Mouse (Mus musculus): Measurements from ENCODE around the gene Col24a1. TPM values are rescaled to one million over a fixed set of nuclear protein-coding genes. Genes with fewer than 3 reads are reported as not detected.
A peak's percentile ranks its signal among the peaks of the same experiment; 100 is the strongest.

Gene Col24a1
- total and polyA plus RNA-seq, 2 experiments, result 0.05 to 0.28 TPM

DNA sequence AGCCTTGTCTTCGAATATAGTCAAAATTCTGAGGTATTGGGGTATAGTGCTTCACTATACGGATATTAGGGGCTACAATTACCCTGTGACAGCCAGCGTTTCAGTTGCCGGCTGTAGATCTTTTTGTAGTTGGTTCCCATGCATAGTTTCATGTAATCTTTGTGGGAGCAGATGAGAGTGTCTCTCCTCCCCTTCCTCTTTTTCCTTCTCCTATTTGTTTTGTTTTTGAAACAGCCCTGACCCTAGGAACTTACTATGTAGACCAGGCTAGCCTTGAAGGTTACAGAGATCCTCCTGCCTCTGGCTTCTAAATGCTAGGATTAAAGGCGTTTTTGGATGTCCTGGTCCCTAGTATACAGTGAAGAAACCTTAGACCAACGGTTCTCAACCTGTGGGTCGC is 283.1 kb downstream of the Col24a1 start:
- WGBS, result 76% methylated on average over 7 of the region's 7 CpGs

DNA sequence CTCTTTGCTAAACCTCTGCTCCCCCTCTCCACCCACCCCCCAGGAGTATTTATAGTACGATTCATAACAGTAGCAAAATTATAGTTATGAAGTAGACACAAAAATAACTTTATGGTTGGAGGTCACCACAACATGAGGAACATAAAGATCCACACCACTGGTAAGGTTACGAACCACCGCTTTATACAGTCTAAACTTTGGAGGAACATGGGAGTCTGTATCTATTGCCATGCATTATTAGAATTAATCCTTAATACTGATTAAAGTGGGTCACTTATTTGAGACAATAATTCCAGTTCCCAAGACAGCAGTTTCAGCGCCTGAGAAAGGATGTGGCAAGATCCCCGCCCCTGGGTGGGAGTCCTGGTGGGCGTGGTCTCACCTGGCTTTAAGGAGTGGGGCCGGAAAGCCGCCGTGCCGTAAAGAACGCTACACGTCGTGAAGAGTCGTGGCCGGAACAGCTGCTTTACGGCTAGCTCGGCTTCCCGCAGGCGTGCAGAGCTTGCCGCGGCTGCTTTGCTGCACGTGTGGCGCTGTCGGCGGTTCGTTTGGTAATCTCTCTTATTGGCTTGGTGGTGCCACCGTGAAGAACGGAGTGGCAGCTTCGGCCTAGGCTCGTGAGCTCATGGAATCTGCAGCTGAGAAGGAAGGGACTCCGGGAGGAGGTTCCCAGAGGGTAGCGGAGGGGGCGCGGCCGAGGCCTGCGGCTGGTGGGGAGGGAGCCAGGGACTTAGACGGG is 283.6 kb downstream of the Col24a1 start, which contains the start of gene Znhit6:
Gene Znhit6 (plus strand): TSS at position 463 of the 739 bp plus-strand sequence.
- Histone ChIP-seq H3K9ac (ENCODE audit: low read depth, low read length) (peak within 1 kb of the TSS; percentile 68), H3K4me3 (ENCODE audit: insufficient read depth, low read depth, low read length) (peak within 1 kb of the TSS; percentile 81), H3K27ac (replicated peaks; ENCODE audit: insufficient read depth, low read depth, low read length) (no peak within 1 kb of the TSS), H3K4me1 (ENCODE audit: control insufficient read depth, insufficient read depth, low read length) (peaks cover 4% of the 10 kb centered on the region), H3K79me2 (ENCODE audit: control insufficient read depth, insufficient read depth, low read length) (0 out of 2 replicates have a peak, but pooled peaks cover 3% of the 10 kb centered on the region), H3K27me3 (ENCODE audit: control insufficient read depth, insufficient read depth, low read length) (no peaks in the 10 kb centered on the region), H3K36me3 (ENCODE audit: control insufficient read depth, insufficient read depth, low read length) (peaks cover 11% of the 10 kb centered on the region)
- DNase-seq (ENCODE audit: extremely low read depth, low read depth, low spot score), result peak; percentile 85
- 6% methylated on average over 37 of the region's 37 CpGs for WGBS
- TF ChIP-seq POLR2A (IDR thresholded peaks at IDR 0.05; ENCODE audit: extremely low read depth, insufficient read depth, low read length) (0 out of 2 replicates have a peak, but pooled peaks have one; percentile 23), CTCF (IDR thresholded peaks at IDR 0.05; ENCODE audit: low read depth, low read length) (no peak)

More for the DNA sequence above, 283.1 kb downstream of the Col24a1 start:
- Histone ChIP-seq H3K9ac (ENCODE audit: low read depth, low read length) (no peak overlapping the region), H3K27ac (replicated peaks; ENCODE audit: insufficient read depth, low read depth, low read length) (no peak overlapping the region), H3K4me3 (ENCODE audit: insufficient read depth, low read depth, low read length) (no peak overlapping the region), H3K4me1 (ENCODE audit: control insufficient read depth, insufficient read depth, low read length) (peaks cover 4% of the 10 kb centered on the region), H3K36me3 (ENCODE audit: control insufficient read depth, insufficient read depth, low read length) (peaks cover 11% of the 10 kb centered on the region), H3K79me2 (ENCODE audit: control insufficient read depth, insufficient read depth, low read length) (0 out of 2 replicates have a peak, but pooled peaks cover 3% of the 10 kb centered on the region), H3K27me3 (ENCODE audit: control insufficient read depth, insufficient read depth, low read length) (no peaks in the 10 kb centered on the region)
- DNase-seq (ENCODE audit: extremely low read depth, low read depth, low spot score), result no peak
- TF ChIP-seq POLR2A (IDR thresholded peaks at IDR 0.05; ENCODE audit: extremely low read depth, insufficient read depth, low read length), result no peak
- no peak for TF ChIP-seq CTCF (IDR thresholded peaks at IDR 0.05; ENCODE audit: low read depth, low read length)

DNA sequence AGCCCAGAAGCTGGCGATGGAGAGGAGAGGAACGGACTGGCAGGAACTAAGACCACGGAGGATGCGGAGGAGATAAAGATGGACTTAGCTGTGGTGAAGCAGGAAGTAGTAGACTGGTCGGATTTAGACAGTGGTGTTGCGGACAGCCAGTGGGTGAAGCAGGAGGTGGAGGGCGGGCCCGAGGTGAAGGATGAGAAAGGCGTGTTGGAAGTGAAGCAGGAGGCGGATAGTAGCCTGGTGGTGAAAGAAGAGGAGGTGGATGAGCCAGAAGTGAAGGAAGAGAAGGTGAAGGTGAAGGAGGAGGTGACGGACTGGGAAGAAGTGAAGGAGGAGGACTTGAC is 284.2 kb downstream of the Col24a1 start:
- no peak for DNase-seq (ENCODE audit: extremely low read depth, low read depth, low spot score)
- TF ChIP-seq CTCF (IDR thresholded peaks at IDR 0.05; ENCODE audit: low read depth, low read length) (no peak), POLR2A (IDR thresholded peaks at IDR 0.05; ENCODE audit: extremely low read depth, insufficient read depth, low read length) (no peak)
- Histone ChIP-seq H3K27ac (replicated peaks; ENCODE audit: insufficient read depth, low read depth, low read length) (no peak overlapping the region), H3K4me3 (ENCODE audit: insufficient read depth, low read depth, low read length) (peak overlapping the region; percentile 81), H3K27me3 (ENCODE audit: control insufficient read depth, insufficient read depth, low read length) (no peaks in the 10 kb centered on the region), H3K4me1 (ENCODE audit: control insufficient read depth, insufficient read depth, low read length) (peaks cover 4% of the 10 kb centered on the region), H3K79me2 (ENCODE audit: control insufficient read depth, insufficient read depth, low read length) (0 out of 2 replicates have a peak, but pooled peaks cover 3% of the 10 kb centered on the region), H3K9ac (ENCODE audit: low read depth, low read length) (peak overlapping the region; percentile 68), H3K36me3 (ENCODE audit: control insufficient read depth, insufficient read depth, low read length) (peaks cover 11% of the 10 kb centered on the region)
- 3% methylated on average over 11 of the region's 11 CpGs for WGBS

DNA sequence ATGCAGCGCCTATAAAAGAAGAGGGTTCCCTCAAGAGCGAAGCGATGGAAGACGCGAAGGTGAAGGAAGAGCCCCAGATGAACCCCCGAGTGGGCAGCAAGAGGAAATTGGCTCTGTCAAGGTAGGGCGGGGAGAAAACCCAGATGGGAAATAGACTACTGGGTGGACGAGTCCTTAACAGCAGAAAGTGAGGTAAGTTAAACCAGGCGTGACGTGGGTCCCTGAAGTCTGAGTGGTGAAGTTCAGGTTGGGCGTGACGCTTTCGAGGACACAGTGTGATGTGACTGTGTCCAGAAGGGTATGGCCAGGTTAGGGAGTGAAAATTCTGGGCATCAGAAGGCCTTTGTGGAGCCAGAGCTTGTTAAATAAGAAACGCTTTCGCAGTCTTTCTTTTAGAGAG is 284.6 kb downstream of the Col24a1 start:
- Histone ChIP-seq H3K4me3 (ENCODE audit: insufficient read depth, low read depth, low read length) (peak overlapping the region; percentile 81; the same call in 1 of the 2 replicates), H3K27ac (replicated peaks; ENCODE audit: insufficient read depth, low read depth, low read length) (no peak overlapping the region), H3K9ac (ENCODE audit: low read depth, low read length) (peak overlapping the region; percentile 68; the same call in 1 of the 2 replicates), H3K36me3 (ENCODE audit: control insufficient read depth, insufficient read depth, low read length) (peaks cover 11% of the 10 kb centered on the region), H3K79me2 (ENCODE audit: control insufficient read depth, insufficient read depth, low read length) (0 out of 2 replicates have a peak, but pooled peaks cover 3% of the 10 kb centered on the region), H3K27me3 (ENCODE audit: control insufficient read depth, insufficient read depth, low read length) (no peaks in the 10 kb centered on the region), H3K4me1 (ENCODE audit: control insufficient read depth, insufficient read depth, low read length) (peaks cover 4% of the 10 kb centered on the region)
- WGBS, result 38% methylated on average over 15 of the region's 15 CpGs
- DNase-seq (ENCODE audit: extremely low read depth, low read depth, low spot score), result no peak
- no peak for TF ChIP-seq CTCF (IDR thresholded peaks at IDR 0.05; ENCODE audit: low read depth, low read length)
- TF ChIP-seq POLR2A (IDR thresholded peaks at IDR 0.05; ENCODE audit: extremely low read depth, insufficient read depth, low read length), result no peak

DNA sequence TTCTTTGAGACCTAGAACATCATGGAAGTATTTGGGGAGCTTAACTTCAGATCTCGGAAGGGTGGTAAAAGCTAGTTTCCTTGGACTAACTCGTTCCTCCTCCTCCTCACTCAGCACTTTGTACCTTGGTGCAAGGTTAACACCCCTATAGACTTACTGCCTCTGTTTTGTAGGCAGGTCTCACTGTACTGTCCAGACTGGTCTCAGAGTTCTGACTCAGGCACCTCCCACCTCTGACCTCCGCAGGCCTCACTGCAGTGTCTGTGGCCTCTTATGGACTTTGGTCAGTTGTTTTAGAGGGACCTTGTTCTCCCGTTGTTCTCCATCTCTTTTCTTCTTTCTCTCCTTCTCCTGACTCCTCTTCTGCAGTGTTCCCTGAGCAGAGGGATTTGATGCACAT is 290.8 kb downstream of the Col24a1 start:
- TF ChIP-seq POLR2A (IDR thresholded peaks at IDR 0.05; ENCODE audit: extremely low read depth, insufficient read depth, low read length) (no peak), CTCF (IDR thresholded peaks at IDR 0.05; ENCODE audit: low read depth, low read length) (no peak)
- no peaks in the 10 kb centered on the region for H3K79me2 ChIP-seq (ENCODE audit: control insufficient read depth, insufficient read depth, low read length)
- 44% methylated on average over 4 of the region's 4 CpGs for WGBS
- DNase-seq (ENCODE audit: extremely low read depth, low read depth, low spot score), result peak; percentile 18
- H3K36me3 ChIP-seq (ENCODE audit: control insufficient read depth, insufficient read depth, low read length), result peaks cover 18% of the 10 kb centered on the region
- no peak overlapping the region for H3K4me3 ChIP-seq (ENCODE audit: insufficient read depth, low read depth, low read length)
- no peak overlapping the region for H3K9ac ChIP-seq (ENCODE audit: low read depth, low read length)
- no peak overlapping the region for H3K27ac ChIP-seq (replicated peaks; ENCODE audit: insufficient read depth, low read depth, low read length)
- H3K4me1 ChIP-seq (ENCODE audit: control insufficient read depth, insufficient read depth, low read length), result no peaks in the 10 kb centered on the region
- no peaks in the 10 kb centered on the region for H3K27me3 ChIP-seq (ENCODE audit: control insufficient read depth, insufficient read depth, low read length)

Measured in liver, adult 2 months (tissue).